Mouse (Mus musculus): ENCODE measurements at regions not wholly inside any gene's neighbourhood (a gene's known extent, or its start where the extent isn't known, plus 50 kb on each side); places are given as distances from the start of the nearest gene placed in this dataset.

DNA sequence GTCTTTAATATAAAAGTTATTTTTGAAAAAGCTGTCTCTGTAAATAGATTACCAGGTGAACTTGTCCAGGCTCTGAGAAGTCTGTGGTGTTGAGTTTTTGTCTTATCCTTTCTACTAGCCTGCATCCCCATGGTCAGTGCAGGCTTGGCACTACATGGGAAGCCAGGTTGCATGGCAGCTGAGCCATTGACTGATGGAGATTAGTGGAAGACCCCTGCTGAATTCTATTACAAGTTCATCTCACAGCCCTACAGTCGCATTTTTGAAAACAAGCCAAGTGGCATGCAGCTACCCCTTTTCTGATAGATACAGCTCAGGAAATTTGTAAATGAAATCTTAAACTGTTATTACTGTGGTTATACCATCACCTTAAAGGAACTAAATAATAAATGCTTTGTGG lies 101.2 kb upstream of the Fam184a start:
- DNase-seq (ENCODE audit: low read depth): no peak

GRCm38 (mm10) chr10:53850568-53850967 lies 99.6 kb upstream of the Fam184a start:
- DNase-seq (ENCODE audit: low read depth): no peak

GRCm38 (mm10) chr10:53813244-53813620 lies 62.3 kb upstream of the Fam184a start:
- DNase-seq (ENCODE audit: low read depth): no peak

- peak; percentile 20 for DNase-seq (ENCODE audit: low read depth)
Observed at GRCm38 (mm10) chr10:53812597-53813243, 61.8 kb upstream of the Fam184a start.

DNA sequence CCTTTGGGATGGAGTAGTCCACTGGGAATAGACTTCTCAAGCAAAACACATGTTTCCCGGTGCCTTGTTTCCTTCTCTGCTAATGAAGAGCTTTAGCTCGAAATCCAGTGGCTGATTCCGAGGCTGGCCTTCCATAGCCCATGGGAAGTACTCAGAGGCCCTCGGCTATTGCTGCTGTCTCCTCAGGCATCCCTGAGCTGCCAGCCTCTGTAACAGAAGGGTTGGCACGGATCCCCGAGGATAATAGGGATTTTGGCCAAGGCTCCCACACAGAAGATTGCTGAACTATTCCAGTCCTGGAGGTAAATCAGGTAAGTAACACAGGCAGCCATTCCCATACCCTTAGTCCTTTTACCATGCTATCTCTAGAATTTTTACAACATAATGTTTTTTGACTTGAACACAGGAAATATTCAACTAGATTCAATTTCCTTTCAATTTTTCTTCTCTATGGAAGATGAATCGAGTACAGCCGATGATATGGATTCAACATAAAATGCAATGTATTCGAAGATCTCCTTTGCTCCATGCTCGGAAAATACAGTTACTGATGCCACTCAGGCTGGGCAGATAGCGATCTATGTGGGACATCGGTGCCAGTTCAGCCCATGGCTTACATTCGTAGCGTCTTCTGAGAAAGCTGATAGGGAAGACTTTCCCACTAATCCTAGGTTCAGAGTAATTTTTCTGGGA lies 61.1 kb upstream of the Fam184a start:
- no peak for DNase-seq (ENCODE audit: low read depth)

DNA sequence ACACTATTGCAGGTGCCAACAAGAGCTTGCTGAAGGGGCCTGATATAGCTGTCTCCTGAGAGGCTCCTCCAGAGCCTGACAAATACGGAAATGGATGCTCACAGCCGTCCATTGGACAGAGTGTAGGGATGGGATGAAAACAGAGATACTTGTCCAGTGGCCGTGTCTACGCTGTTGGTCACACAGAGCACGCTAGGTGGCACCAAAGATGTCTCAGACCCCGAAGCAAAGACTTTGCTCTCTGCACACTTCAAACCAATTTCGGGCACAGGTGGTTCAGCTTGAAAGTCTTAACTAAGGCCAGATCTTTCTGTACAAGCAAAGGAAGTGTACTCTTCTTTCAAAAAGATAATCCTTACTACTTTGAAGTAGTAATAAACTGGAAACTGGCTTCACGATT lies 55.8 kb upstream of the Fam184a start:
- no peak for DNase-seq (ENCODE audit: low read depth)

GRCm38 (mm10) chr10:53801048-53801641 lies 50.2 kb upstream of the Fam184a start:
- DNase-seq (ENCODE audit: low read depth): no peak
